Mouse (Mus musculus) ES-E14 (cell line): ENCODE measurements around the gene Map4k1. TPM values are rescaled to one million over a fixed set of nuclear protein-coding genes. Genes with fewer than 3 reads are reported as not detected.
"Not testable (repeated sequence)": the region's sequence is repeated elsewhere in the genome, so short reads cannot be mapped to it uniquely, and the experiment has no call there.

ENCODE experiments used
- DNase-seq: peaks from one replicate; pipeline ENCODE4 v3.0.0-alpha.2; 2013; ENCODE audit warnings: low read depth, low spot score
- H3K27ac ChIP-seq: 2 replicates; pipeline ENCODE4 v1.5.1; 2012; ENCODE audit warnings: low read depth, mild to moderate bottlenecking, low read length, moderate library complexity, mixed read lengths; ENCODE audit not compliant: poor library complexity, insufficient read depth, severe bottlenecking
- H3K36me3 ChIP-seq: 2 replicates; pipeline ENCODE4 v1.6.1; 2012; ENCODE audit warnings: mild to moderate bottlenecking, low read length, moderate library complexity, mixed read lengths; ENCODE audit not compliant: control insufficient read depth, poor library complexity, insufficient read depth, severe bottlenecking
- H3K4me1 ChIP-seq, 2 experiments: fragments of 150-350 bp in 1 of 2; sonication (generic) in 1 of 2; 2 replicates each; pipeline ENCODE4 v1.6.1; 2012; ENCODE audit warnings: low read length in 2 of 2, mild to moderate bottlenecking in 1 of 2, mixed read lengths in 1 of 2; ENCODE audit not compliant: control insufficient read depth in 2 of 2, insufficient read depth in 2 of 2, poor library complexity in 1 of 2
- H3K4me3 ChIP-seq, 2 experiments: fragments of 150-350 bp in 1 of 2; sonication (generic) in 1 of 2; 2 replicates each; pipeline ENCODE4 v1.5.1; 2012; ENCODE audit warnings: low read length in 2 of 2, low read depth in 1 of 2, mild to moderate bottlenecking in 1 of 2, mixed read lengths in 1 of 2; ENCODE audit not compliant: insufficient read depth in 1 of 2, poor library complexity in 1 of 2, severe bottlenecking in 1 of 2
- H3K9ac ChIP-seq: 2 replicates; pipeline ENCODE4 v1.6.1; 2012; ENCODE audit warnings: low read depth, mild to moderate bottlenecking, low read length, mixed read lengths; ENCODE audit not compliant: poor library complexity, insufficient read depth, severe bottlenecking
- H3K9me3 ChIP-seq: fragments of 150-350 bp; sonication (generic); 2 replicates; pipeline ENCODE4 v1.6.1; 2012; ENCODE audit warnings: low read depth, mild to moderate bottlenecking, low read length; ENCODE audit not compliant: control insufficient read depth, insufficient read depth
- CHD2 ChIP-seq: IDR thresholded peaks from 2 replicates; pipeline ENCODE4 v1.6.1; 2014; ENCODE audit warnings: mild to moderate bottlenecking, low read depth, low read length, inconsistent platforms
- HCFC1 ChIP-seq: IDR thresholded peaks from 2 replicates; pipeline ENCODE4 v1.6.1; 2012; ENCODE audit warnings: low read length, inconsistent platforms, borderline replicate concordance; ENCODE audit not compliant: insufficient read depth
- MAFK ChIP-seq: IDR thresholded peaks from 2 replicates; pipeline ENCODE4 v1.6.1; 2014; ENCODE audit warnings: mild to moderate bottlenecking, low read depth, low read length, inconsistent platforms; ENCODE audit not compliant: insufficient read depth
- ZC3H11A ChIP-seq: IDR thresholded peaks from 2 replicates; pipeline ENCODE4 v1.6.1; 2012; ENCODE audit warnings: low read depth, mild to moderate bottlenecking, inconsistent platforms, low read length, borderline replicate concordance
- ZNF384 ChIP-seq: IDR thresholded peaks from 2 replicates; pipeline ENCODE4 v1.6.1; 2012; ENCODE audit warnings: low read depth, low read length, inconsistent platforms
- in situ Hi-C, 2 experiments: fragments of 600-800 bp; cut with MboI; formaldehyde crosslinking; loops; one replicate each; pipeline ENCODE4 v1.15.1; 2025; ENCODE audit warnings: low sequenced_read_pairs in 2 of 2, inconsistent platforms in 1 of 2; ENCODE audit not compliant: unreplicated experiment in 2 of 2
- total RNA-seq: library from RNA; depleted of rRNA; stranded (reverse); fragments of 300-350 nt; gene quantifications from 2 replicates; pipeline ENCODE4 v1.2.3, GENCODE M21; 2012

Map4k1 gene
- total RNA-seq, 1 experiment: 14.8 TPM

DNA sequence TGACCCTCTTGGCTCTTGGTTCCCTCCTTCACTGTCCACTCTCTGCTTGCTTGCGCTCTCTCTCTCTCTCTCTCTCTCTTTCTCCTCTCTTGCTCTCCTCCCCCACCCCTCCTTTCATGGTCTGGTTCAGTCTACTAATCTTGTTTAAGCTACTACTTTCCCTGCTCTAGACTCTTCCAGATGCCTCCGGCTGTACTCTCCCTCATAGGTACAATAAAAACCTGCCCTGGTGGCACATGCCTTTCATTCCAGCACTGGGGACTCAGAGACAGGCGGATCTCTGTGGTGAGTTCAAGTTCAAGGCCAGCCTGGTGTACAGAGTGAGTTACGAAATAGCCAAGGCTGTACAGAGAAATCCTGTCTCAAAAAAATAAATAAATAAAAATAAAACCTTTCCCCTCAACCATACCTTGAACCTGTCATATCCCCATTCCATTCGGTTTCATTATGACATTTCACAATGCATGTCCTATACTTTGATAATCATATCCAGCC lies 16.5 kb upstream of the Map4k1 start:
- no peak for DNase-seq
- Histone ChIP-seq H3K27ac (peak overlapping the region; percentile 99; the same call in 1 of the 2 replicates), H3K9ac (peak overlapping the region; percentile 57; the same call in 1 of the 2 replicates), H3K9me3 (no peaks in the 10 kb centered on the region), H3K4me1 (peaks cover 20 to 25% of the 10 kb centered on the region in 2 experiments), H3K4me3 (0 out of 4 replicates have a peak overlapping the region, but pooled peaks of 1 of the 2 experiments have one; percentile 3), H3K36me3 (peaks cover 5% of the 10 kb centered on the region; the same call in 1 of the 2 replicates)
- TF ChIP-seq HCFC1: no peak
- TF ChIP-seq MAFK: no peak
- no peak for TF ChIP-seq ZC3H11A
- no peak for TF ChIP-seq CHD2
- no peak for TF ChIP-seq ZNF384
- in situ Hi-C loops: no loop called here

DNA sequence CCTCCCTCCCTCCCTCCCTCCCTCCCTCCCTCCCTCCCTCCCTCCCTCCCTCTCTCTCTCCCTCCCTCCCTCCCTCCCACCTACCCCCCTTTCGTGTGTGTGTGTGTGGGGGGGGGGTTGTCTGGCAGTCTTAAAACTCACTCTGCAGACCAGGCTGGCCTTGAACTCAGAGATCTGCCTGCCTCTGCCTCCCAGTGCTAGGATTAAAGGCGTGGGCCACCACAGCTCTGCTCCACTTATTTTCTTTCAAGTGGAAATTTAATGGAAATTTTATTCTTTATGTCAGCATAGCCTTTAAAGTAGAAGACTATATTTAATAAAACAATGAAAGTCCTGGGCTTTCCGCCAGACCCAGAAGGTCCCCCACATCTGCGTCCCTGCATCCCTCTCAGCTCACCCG lies 15.7 kb upstream of the Map4k1 start:
- TF ChIP-seq MAFK: no peak
- no peak for TF ChIP-seq ZNF384
- no peak for TF ChIP-seq ZC3H11A
- TF ChIP-seq HCFC1: no peak
- TF ChIP-seq CHD2: no peak
- Histone ChIP-seq H3K36me3 (peaks cover 11% of the 10 kb centered on the region), H3K4me1 (peaks cover 23 to 28% of the 10 kb centered on the region in 2 experiments), H3K9ac (peak overlapping the region; percentile 71; the same call in 1 of the 2 replicates), H3K27ac (peak overlapping the region; percentile 99), H3K9me3 (no peaks in the 10 kb centered on the region), H3K4me3 (peak overlapping the region in 1 of 2 experiments; percentile 35; a peak in 2 of 4 replicates)
- DNase-seq: no peak
- in situ Hi-C loops: no loop called here

DNA sequence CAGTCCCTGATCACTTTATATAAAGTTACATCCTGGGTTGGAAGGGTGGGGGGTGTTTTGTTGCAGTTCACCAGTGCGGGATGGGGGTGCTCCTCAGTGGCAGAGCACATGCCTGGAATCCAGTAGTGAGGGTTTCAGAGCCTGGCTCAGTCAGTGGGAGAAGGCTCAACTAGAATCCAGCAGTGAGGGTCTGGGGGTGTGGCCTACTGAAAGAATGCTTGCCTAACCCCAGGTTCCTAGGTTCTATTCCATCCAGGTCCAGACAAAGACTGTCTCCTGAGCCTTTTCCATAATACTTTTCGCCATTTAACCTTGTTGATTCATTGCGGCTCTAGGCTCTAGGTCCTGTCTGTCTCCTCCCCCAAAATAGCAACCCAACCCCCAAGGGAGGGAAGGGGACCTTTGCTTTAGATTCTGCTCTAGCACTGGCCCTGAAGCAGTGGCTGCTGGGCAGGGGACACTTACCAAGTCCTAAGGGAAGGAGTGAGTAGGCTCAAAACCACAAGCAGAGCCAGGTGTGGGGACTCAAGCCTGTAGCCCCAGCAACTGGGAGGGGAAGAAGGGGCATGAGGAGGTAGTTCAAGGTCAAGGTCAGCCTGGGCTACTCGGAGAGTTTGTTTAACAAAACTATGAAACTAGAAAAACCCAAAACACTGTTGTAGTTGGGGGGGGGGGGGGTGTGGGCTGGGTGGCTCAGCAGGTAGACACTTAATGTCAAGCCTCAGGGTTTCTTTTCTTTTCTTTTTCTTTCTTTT lies 14.9 kb upstream of the Map4k1 start:
- in situ Hi-C loops: no loop called here

DNA sequence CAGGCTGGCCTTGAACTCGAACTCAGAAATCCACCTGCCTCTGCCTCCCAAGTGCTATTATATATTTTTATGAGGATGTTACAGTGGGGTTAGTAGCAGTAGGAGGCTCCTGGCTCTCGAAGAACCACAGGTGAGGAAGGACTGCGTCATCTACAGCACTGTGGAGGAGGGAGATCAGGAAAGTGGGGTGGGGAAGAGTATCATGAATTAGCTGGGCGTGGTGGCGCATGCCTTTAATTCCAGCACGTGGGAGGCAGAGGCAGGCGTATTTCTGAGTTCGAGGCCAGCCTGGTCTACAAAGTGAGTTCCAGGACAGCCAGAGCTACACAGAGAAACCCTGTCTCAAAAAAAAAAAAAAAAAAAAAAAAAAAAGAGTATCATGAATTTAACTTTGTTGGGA lies 13.7 kb upstream of the Map4k1 start:
- in situ Hi-C loops: not testable (repeated sequence)

More for the DNA sequence above, 14.9 kb upstream of the Map4k1 start:
- Histone ChIP-seq H3K9ac (peak overlapping the region; percentile 71), H3K36me3 (peaks cover 18% of the 10 kb centered on the region), H3K27ac (peak overlapping the region; percentile 99), H3K4me3 (peak overlapping the region in 1 of 2 experiments; percentile 37; a peak in 2 of 4 replicates), H3K9me3 (no peaks in the 10 kb centered on the region), H3K4me1 (peaks cover 26 to 36% of the 10 kb centered on the region in 2 experiments)
- no peak for TF ChIP-seq MAFK
- no peak for TF ChIP-seq HCFC1
- no peak for TF ChIP-seq CHD2
- no peak for DNase-seq

More for the DNA sequence above, 13.7 kb upstream of the Map4k1 start:
- not testable (repeated sequence) for H3K9me3 ChIP-seq, DNase-seq, H3K4me3 ChIP-seq, H3K9ac ChIP-seq
- Histone ChIP-seq H3K36me3 (peaks cover 24% of the 10 kb centered on the region), H3K4me1 (peaks cover 22 to 39% of the 10 kb centered on the region in 2 experiments), H3K27ac (peak overlapping the region; percentile 87; the same call in 1 of the 2 replicates)
